Mouse (Mus musculus) hindbrain, embryonic 16.5 days (tissue): ENCODE results near the gene Rpl13a. TPM values are rescaled to one million over a fixed set of nuclear protein-coding genes. Genes with fewer than 3 reads are reported as not detected.
"Not testable (repeated sequence)": the region's sequence is repeated elsewhere in the genome, so short reads cannot be mapped to it uniquely, and the experiment has no call there.

ENCODE experiments used
- ATAC-seq: fragments of 200-750 bp; cut with Nextera tagmentation; 2 replicates; pipeline ENCODE4 v1.8.0; 2017; ENCODE audit warnings: moderate TSS enrichment, moderate library complexity
- H3K27ac ChIP-seq: fragments of 300-500 bp; sonication (generic); 2 replicates; pipeline ENCODE4 v1.5.1; 2014; ENCODE audit warnings: low read depth, mild to moderate bottlenecking, control low read depth, low read length, moderate library complexity
- H3K27me3 ChIP-seq: fragments of 300-500 bp; sonication (generic); replicated peaks from 2 replicates; pipeline ENCODE4 v1.6.1; 2014; ENCODE audit warnings: low read length; ENCODE audit not compliant: control insufficient read depth, insufficient read depth
- H3K36me3 ChIP-seq: fragments of 300-500 bp; sonication (generic); 2 replicates; pipeline ENCODE4 v1.6.1; 2014; ENCODE audit warnings: mild to moderate bottlenecking, low read length, moderate library complexity, mixed read lengths; ENCODE audit not compliant: control insufficient read depth, insufficient read depth
- H3K4me1 ChIP-seq: fragments of 300-500 bp; sonication (generic); 2 replicates; pipeline ENCODE4 v1.6.1; 2014; ENCODE audit warnings: low read depth, low read length; ENCODE audit not compliant: control insufficient read depth, insufficient read depth
- H3K4me2 ChIP-seq: fragments of 300-500 bp; sonication (generic); 2 replicates; pipeline ENCODE4 v1.6.1; 2014; ENCODE audit warnings: mild to moderate bottlenecking, low read length, control low read depth, moderate library complexity
- H3K4me3 ChIP-seq: fragments of 300-500 bp; sonication (generic); 2 replicates; pipeline ENCODE4 v1.5.1; 2014; ENCODE audit warnings: mild to moderate bottlenecking, low read length, control low read depth, moderate library complexity
- H3K9ac ChIP-seq: fragments of 300-500 bp; sonication (generic); 2 replicates; pipeline ENCODE4 v1.6.1; 2014; ENCODE audit warnings: low read depth, mild to moderate bottlenecking, control low read depth, low read length, moderate library complexity
- H3K9me3 ChIP-seq: fragments of 300-500 bp; sonication (generic); 2 replicates; pipeline ENCODE4 v1.6.1; 2014; ENCODE audit warnings: mild to moderate bottlenecking, low read length, moderate library complexity; ENCODE audit not compliant: control insufficient read depth
- whole genome bisulfite sequencing: fragments of 180-500 bp; shearing (Covaris S2); extraction: QIAGEN DNeasy Blood & Tissue Kit; methylation state at CpG from one replicate; pipeline ENCODE4 v1.1.7; 2014; 5-methylcytosine and 5-hydroxymethylcytosine counted together
- polyA plus RNA-seq: library from polyadenylated mRNA; unstranded; fragments of >200 nt; fragmentation: Nextera tagmentation; extraction: Ambion mirVana; gene quantifications from 2 replicates; pipeline ENCODE4 v1.2.1, GENCODE M21; 2015

The Rpl13a gene
- polyA plus RNA-seq, 1 experiment from 2014 or later: 622 TPM

- Histone ChIP-seq H3K9ac (no peak within 1 kb of the TSS; the same call in none of the 2 replicates), H3K4me3 (peak within 1 kb of the TSS; percentile 18), H3K4me2 (peak within 1 kb of the TSS; percentile 24), H3K4me1 (no peaks in the 10 kb centered on the region), H3K27ac (peak within 1 kb of the TSS; percentile 63; the same call in 1 of the 2 replicates), H3K27me3 (no peaks in the 10 kb centered on the region), H3K9me3 (no peaks in the 10 kb centered on the region), H3K36me3 (no peaks in the 10 kb centered on the region)
- WGBS: 64% methylated on average over 7 of the region's 7 CpGs
- ATAC-seq: peak; percentile 79
These were observed 24.8 kb downstream of the Rpl13a start, which contains the start of gene Fcgrt for GRCm38 (mm10) chr7:45103652-45104180. Gene Fcgrt (minus strand): TSS chr7:45103851.

- peak overlapping the region; percentile 63; the same call in 1 of the 2 replicates for H3K27ac ChIP-seq
- peak overlapping the region; percentile 24 for H3K4me2 ChIP-seq
- H3K9ac ChIP-seq: no peak overlapping the region; the same call in 1 of the 2 replicates
- ATAC-seq: no peak
- 79% methylated on average over 9 of the region's 9 CpGs for WGBS
- H3K27me3 ChIP-seq: no peaks in the 10 kb centered on the region
- no peaks in the 10 kb centered on the region for H3K4me1 ChIP-seq
- H3K9me3 ChIP-seq: no peaks in the 10 kb centered on the region
- H3K36me3 ChIP-seq: no peaks in the 10 kb centered on the region
- peak overlapping the region; percentile 18 for H3K4me3 ChIP-seq
These were observed 25.5 kb downstream of the Rpl13a start for GRCm38 (mm10) chr7:45102940-45103585.

DNA sequence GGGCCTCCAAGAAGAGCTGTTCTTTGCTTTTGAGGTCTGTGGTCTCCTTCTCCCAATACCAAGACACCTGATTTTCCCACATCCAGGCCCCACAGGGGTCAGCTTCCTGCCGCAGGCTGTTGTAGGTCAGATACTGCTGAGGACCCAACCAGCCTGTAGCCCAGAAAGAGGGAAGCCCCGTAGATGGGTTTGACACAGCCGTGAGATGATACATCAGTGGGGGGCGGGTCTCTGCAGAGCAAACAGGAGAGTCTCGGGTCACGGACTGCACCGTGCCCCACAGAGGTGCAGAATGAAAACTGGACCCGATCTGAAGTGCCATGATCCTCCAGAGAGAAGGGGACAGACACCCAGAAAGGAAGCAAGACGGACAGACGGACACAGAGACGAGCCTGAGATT, 26.1 kb downstream of the Rpl13a start:
- Histone ChIP-seq H3K9me3 (no peaks in the 10 kb centered on the region), H3K4me2 (peak overlapping the region; percentile 24), H3K27me3 (no peaks in the 10 kb centered on the region), H3K27ac (no peak overlapping the region), H3K36me3 (no peaks in the 10 kb centered on the region), H3K9ac (no peak overlapping the region), H3K4me1 (no peaks in the 10 kb centered on the region), H3K4me3 (no peak overlapping the region; the same call in 1 of the 2 replicates)
- ATAC-seq: no peak
- WGBS: 86% methylated on average over 11 of the region's 11 CpGs

GRCm38 (mm10) chr7:45100046-45100445, 28.5 kb downstream of the Rpl13a start:
- ATAC-seq: no peak
- 95% methylated on average over 6 of the region's 6 CpGs for WGBS
- H3K4me2 ChIP-seq: no peak overlapping the region

DNA sequence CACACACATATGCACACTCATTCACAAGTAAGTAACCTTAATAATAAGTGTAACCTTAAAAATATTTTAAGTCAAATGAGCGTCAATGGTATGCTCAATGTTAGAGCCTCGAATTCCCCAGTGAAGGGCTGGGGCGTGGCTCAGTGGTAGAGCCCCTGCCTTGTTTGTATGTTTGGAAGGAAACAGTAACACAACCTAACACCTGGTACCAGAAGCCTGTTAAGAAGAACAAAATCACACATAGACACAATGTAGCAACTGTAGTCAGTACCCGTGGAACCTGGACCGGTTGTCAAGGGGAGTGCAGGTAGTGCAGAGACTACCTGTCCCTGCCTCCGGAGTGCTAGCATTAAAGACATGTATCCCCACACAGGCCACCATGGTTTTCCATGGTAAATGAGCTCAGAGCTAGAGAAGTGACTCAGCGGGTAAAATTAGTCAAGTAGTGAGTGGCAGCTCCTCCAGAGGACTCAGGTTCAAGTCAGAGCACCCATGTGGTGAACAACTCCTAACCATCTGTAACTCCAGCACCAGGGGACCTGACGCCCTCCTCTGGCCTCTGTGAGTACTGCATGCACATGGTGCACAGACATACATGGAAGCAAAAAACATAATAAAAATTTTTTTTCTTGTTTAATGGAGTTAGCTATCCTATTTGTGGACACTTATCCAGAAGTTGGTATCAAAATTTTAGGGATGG, 29.9 kb downstream of the Rpl13a start:
- Histone ChIP-seq H3K9me3 (no peaks in the 10 kb centered on the region), H3K27me3 (no peaks in the 10 kb centered on the region), H3K27ac (no peak overlapping the region), H3K4me3 (no peak overlapping the region), H3K4me2 (no peak overlapping the region), H3K9ac (no peak overlapping the region), H3K4me1 (no peaks in the 10 kb centered on the region), H3K36me3 (no peaks in the 10 kb centered on the region)
- ATAC-seq: no peak
- 91% methylated on average over 8 of the region's 8 CpGs for WGBS

More at GRCm38 (mm10) chr7:45100046-45100445, 28.5 kb downstream of the Rpl13a start:
- Histone ChIP-seq H3K9ac (no peak overlapping the region), H3K4me3 (no peak overlapping the region), H3K36me3 (no peaks in the 10 kb centered on the region), H3K27me3 (no peaks in the 10 kb centered on the region), H3K27ac (no peak overlapping the region), H3K4me1 (no peaks in the 10 kb centered on the region), H3K9me3 (no peaks in the 10 kb centered on the region)

DNA sequence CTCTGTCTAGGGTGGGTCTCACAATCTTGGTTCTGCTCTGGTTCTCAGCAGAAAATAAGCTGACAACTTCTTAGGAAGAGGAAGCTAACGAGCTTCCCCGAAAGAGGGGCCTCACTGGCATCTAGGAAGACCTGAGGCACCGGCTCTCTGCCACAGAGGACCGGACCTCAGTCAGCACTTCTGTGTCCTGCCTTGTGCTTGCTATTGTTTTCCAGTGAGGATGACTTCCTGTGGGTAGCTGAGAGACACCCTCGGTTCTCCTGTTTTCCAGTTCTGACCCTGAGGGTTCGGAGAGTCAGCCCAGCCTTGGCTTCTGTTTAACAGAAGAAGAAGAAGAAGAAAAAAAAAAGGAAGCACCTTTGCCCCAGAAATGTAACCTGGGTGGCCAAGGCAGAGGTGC, 31.1 kb downstream of the Rpl13a start:
- H3K36me3 ChIP-seq: no peaks in the 10 kb centered on the region
- no peaks in the 10 kb centered on the region for H3K4me1 ChIP-seq
- WGBS: 78% methylated on average over 6 of the region's 6 CpGs
- no peak overlapping the region for H3K4me2 ChIP-seq
- no peaks in the 10 kb centered on the region for H3K27me3 ChIP-seq
- ATAC-seq: no peak
- H3K27ac ChIP-seq: no peak overlapping the region
- H3K9me3 ChIP-seq: no peaks in the 10 kb centered on the region
- no peak overlapping the region for H3K9ac ChIP-seq
- H3K4me3 ChIP-seq: no peak overlapping the region

DNA sequence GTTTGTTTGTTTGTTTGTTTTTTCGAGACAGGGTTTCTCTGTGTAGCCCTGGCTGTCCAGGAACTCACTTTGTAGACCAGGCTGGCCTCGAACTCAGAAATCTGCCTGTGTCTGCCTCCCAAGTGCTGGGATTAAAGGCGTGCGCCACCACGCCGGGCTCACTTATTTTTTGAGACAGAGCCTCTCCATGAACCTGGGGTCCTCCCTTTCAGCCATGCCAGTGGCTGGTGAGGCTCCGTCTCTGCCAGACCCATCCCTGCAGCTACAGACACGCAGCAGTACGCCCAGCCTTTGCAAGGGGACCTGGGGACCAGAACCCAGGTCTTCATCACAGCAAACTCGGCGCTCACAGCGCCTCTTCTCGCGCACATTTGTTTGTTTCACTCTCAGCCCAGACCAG, 32.6 kb downstream of the Rpl13a start:
- WGBS: 94% methylated on average over 14 of the region's 14 CpGs
- not testable (repeated sequence) for H3K27me3 ChIP-seq, H3K4me3 ChIP-seq, H3K4me1 ChIP-seq, H3K9ac ChIP-seq, H3K27ac ChIP-seq, H3K4me2 ChIP-seq, H3K9me3 ChIP-seq, ATAC-seq, H3K36me3 ChIP-seq

DNA sequence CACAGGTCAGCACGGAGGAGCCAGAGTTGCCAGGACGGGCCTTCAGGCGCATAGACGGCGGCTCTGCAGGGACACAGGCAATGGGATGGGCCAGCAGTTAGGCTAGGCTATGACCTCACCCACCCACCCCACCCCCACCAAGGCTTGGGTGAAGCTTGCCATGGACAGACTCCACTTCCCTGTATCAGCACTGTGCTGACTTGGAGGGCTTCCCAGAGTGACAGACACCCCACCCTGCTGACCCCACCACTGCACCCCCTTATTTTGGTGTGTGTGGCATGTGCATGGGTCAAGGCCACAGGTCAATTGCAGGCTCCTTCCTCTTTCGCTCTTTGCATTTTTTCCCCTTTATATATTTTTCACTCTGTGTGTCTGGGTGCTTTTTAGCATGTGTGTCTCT, 33.2 kb downstream of the Rpl13a start:
- peaks cover 5% of the 10 kb centered on the region for H3K4me1 ChIP-seq
- no peak overlapping the region for H3K4me2 ChIP-seq
- ATAC-seq: no peak
- WGBS: 80% methylated on average over 6 of the region's 6 CpGs
- no peaks in the 10 kb centered on the region for H3K36me3 ChIP-seq
- H3K27ac ChIP-seq: no peak overlapping the region
- no peaks in the 10 kb centered on the region for H3K9me3 ChIP-seq
- no peaks in the 10 kb centered on the region for H3K27me3 ChIP-seq
- no peak overlapping the region for H3K9ac ChIP-seq
- no peak overlapping the region for H3K4me3 ChIP-seq

GRCm38 (mm10) chr7:45094121-45094520, 34.4 kb downstream of the Rpl13a start:
- Histone ChIP-seq H3K4me2 (no peak overlapping the region), H3K4me1 (peaks cover 5% of the 10 kb centered on the region), H3K9ac (no peak overlapping the region), H3K27ac (no peak overlapping the region), H3K27me3 (no peaks in the 10 kb centered on the region), H3K36me3 (no peaks in the 10 kb centered on the region), H3K9me3 (no peaks in the 10 kb centered on the region), H3K4me3 (no peak overlapping the region)
- ATAC-seq: no peak
- 55% methylated on average over 7 of the region's 7 CpGs for WGBS
